Mouse (Mus musculus) thymus, postnatal 36 days (tissue): ENCODE results near the gene Ppp1r9a.
"Not testable (repeated sequence)": the region's sequence is repeated elsewhere in the genome, so short reads cannot be mapped to it uniquely, and the experiment has no call there.

ENCODE experiments used
- DNase-seq, 2 experiments: peaks; one replicate each; pipeline ENCODE4 v3.0.0; 2022; ENCODE audit warnings: mixed read lengths in 2 of 2

Ppp1r9a gene

DNA sequence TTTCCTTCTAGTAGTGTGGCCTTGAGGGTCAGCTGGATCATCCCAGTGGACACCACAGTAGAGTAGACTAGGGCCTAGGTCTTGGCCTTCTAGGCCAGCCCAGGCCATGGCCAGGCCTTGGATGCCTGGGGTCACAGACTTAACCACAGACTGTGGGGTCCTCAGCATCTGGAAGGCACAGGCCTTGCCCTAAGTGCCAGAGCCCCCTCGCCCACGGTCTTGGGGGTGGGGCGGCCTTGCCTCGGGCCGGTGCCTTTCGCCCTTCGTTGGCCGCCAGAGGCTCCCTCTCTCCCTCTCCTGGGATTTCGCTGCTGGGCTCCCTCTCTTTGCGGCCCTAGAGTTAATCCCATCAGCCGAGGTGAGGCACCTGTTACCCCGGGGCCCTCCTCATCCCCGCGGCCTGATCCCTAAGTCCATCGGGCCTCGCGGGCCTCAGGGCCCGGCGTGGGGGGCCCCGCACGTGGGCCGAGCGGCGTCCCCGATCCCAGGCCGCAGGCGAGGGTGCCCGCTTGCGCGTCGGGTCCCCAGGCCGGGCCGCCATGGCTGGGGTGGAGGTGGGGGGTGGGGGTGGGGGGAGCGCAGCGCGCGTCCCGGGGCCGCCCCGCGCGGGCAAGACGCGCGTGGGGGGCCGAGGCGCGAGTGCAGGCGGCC lies at the start of gene Ppp1r9a:
Ppp1r9a (plus strand) TSS at position 244 of the 651 bp plus-strand sequence.
- no peak for DNase-seq

DNA sequence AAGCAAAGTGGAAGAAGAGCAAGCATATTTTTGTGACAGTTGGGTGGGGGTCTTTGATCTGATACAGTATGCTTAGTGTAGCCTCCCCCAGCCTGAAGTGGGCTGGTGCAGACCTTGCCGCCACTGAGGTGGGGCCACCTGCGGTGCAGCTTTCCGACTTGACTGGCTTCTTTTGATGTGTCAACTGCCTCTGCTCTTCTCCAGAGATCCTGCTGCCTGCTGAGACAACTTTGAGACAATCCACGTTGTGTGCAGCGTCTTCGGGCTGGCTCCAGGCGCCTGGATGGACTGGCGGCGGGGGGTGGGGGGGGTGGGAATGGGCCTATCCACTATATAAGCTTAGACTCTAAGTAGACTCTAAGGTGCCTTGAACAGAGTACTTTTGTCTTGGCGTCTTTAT lies 47.5 kb upstream of the Ppp1r9a start:
- DNase-seq = no peak

DNA sequence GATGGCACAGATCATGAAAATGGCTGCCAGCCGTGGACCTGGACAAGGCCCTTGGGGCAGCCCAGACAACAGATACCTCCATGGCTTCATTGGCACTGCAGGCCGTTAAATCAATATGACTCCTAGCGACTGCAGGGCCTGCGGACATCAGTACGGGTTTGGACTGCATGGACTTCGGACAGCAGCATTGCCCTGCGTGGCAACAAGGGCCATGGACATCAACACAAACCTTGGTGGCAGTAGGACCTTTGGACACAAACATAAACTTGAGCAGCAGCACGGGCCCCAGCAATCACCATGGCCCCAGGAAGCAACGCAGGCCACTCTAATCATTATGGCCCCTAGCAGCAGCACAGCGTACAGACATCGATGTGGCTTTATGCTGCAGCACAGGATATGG lies 45.8 kb upstream of the Ppp1r9a start:
- no peak for DNase-seq

DNA sequence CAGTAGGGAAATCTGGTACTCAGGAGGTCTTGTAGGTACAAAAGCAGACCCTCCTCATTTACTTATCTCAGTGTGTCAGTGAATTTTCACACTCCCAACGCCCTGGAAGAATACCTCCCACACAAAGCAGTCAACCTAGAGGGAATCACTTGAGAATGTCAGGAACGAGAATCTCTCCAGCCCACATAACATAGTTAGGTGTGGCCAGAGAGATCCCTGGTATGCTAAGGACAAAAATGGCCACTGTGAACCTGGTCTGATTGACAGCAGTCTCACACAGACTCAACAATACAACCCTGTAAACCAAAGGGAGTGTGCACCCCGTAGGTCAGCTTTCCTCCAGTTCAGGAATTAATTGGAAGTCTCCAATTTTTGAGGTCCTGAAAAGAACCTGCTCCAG lies 18.4 kb upstream of the Ppp1r9a start:
- no peak for DNase-seq

DNA sequence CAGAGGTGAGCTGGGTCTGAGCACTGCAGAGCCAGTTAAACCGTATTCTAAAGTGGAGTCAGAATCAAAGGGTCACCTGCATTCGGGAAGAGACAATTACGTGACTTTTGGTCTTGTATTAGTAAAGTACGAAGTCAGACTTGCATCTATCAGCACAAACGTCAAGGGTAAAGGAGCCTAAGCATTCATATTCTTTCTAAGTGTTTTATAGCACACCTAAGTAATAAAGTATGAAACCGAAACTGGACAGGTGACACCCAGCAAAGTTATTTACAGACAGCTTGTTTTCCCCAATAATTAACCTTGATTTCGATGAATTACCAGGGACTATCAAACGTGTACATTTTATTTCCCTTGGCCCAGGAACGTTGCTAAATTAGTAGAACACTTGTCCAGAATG lies 13.2 kb upstream of the Ppp1r9a start:
- DNase-seq = no peak

DNA sequence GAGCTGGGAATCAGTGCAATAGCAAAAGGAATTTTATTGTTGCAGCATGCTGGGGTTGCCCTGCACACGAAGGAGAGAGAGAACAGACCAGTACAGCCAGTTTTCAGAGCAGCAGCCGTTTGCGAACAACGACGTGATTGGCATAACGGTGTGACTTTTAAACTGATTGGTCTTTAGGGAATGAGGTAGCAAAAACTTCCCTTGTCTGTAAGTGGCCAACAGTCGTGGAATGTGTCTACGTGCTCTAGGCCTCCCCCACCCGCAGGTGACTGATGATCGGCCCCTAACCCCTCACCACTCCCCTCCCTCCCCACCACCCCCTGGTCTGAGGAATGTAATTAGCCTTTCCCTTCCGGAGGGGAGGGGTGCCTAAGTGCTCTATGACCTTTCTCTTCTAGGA lies 10.3 kb upstream of the Ppp1r9a start:
- DNase-seq = no peak

DNA sequence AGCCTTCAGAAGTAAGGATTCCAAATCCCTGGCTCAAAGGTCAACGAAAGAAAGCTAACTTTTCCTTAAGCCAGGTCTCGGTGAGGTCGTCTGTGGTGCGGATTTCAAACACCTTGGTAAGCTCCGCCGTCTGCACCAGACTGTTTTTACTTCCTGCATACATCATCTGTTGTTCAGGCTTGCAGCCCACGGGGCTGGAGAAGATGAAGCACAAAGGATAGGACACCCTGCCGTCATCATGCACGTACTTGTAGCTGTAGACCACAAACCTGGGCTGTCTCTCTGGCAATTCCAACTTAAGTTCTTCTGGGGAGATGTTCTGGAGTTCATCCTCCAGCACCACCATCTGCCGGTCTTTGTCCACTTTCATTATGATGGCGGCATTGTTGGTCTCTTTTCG lies 9.4 kb upstream of the Ppp1r9a start:
- not testable (repeated sequence) for DNase-seq

DNA sequence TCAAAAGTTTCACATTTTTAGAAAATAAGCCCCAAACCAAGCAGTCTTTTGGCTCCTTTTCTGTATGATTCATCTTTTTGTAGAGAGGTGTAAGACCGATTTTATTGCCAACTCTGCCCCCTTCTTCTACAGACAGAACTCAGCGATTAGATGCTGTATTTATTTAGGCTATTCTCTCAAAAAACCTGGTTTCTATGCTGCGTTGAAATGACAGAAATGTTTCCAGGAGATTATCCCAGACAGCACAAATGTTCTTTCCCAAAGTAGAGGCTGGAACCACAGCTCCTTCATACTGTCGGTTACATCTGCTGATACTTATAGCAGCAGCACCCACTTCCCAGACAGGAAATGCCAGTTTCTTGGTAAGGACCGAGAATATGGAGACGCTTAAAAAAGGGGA lies 2.8 kb upstream of the Ppp1r9a start:
- DNase-seq = no peak

DNA sequence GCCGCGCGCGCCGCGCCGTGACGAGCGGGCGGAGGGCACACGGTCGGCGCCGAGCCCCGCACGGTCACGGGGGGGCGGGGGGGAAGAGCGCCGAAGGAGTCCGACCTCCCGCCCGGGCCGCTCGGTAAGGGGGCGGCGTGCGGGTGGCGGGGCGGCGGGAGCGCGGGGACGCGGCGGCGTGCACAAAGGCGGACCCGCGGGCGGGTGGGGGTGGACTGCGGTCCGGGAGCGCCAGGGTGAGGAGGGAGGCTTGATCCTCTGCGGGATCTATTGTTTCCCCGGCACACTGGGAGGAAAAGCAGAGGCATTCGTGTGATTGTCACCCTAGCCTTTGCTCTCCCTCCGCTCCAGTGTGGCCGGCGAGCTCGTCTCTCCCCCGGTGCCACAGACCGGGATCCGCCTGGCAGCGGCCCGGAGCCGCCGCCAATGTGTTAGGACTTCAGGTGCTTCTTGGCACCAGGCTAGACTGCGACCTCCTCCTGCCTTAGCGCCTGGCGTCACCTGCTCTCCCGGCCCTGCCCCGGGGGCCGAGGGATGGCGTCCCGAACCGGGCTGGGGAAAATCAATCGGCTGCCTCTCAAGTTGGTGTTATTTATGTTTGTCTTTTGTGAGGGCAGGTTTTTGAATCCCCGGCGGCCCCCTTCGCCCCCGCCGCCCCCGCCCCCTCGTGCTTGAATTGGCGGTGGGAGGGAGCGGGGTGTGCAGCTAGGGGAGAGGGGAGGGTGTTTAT lies 773 bp downstream of the Ppp1r9a start:
- DNase-seq = no peak

DNA sequence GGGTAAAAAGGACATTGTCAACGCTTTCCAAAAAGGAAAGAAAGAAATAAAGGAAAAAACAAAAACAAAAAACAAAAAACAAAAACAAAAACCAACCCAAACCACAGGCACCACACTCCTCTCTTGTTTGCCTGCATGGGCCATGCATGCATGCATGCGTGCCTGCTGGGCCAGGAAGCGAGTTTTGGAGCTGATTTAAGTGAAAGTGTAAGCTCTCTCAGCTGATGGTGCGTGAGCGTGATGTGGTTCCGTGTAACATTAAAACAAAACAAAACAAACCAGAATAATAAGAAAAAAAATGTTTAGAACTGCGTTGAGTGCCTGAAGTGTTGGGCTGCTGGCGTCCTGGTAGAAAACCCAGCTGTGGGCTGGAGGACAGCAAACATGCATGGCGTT lies 1.3 kb downstream of the Ppp1r9a start:
- DNase-seq = no peak

DNA sequence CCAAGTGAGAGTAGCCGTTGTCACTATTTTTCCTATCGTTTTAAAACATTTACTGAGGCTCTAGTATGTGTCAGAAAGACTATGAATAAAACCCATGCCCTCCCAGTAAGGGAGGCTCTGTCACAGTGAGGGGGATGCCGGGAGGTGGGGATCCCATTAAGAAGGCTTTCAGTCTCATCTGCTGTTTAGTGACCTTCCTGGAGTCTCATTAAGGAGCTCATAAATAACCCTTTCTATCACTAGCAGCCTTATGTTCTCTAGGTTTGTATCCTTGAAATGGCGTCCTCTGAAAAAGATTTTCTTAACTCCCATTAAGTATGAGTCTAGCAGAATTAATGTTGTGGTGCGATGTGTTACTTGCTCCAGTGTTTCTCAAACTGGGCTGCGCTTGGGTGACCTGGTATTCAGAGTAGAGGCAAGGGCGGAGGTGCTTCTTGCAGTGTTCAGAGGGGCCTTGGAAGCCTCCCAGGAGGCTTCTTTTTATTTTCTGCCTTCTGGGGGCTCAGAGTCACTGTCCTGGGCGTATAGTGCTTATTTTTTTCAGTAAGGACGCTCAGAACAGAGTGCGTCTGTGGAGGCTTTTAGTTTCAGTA lies 7.4 kb downstream of the Ppp1r9a start:
- DNase-seq = no peak

DNA sequence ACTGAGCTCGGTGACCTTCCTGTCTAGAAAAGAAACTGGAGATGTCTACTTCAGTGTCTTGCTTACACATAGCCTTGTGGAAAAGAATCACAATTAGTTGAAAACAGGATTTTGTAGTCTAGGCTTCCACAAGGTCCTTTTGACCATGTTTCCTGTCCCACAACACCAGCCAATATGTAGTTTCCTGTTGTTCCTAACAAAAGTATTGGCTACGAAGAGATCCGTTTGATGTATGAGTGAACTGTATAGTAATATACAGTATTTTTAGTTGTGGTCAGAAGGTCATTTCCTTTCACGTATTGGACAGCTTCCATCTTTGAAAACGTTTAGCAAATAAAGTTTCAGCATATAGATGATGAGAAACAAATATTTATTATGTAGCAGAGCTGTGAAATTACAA lies 15.8 kb downstream of the Ppp1r9a start:
- no peak for DNase-seq

DNA sequence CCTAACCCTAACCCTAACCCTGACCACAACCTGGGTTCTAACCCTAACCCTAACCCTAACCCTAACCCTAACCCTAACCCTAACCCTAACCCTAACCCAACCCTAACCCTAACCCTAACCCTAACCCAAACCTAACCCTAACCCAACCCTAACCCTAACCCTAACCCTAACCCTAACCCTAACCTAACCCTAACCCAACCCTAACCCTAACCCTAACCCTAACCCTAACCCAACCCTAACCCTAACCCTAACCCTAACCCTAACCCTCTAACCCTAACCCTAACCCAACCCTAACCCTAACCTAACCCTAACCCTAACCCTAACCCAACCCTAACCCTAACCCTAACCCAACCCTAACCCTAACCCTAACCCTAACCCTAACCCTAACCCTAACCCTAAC lies 21.1 kb downstream of the Ppp1r9a start:
- DNase-seq = not testable (repeated sequence)

DNA sequence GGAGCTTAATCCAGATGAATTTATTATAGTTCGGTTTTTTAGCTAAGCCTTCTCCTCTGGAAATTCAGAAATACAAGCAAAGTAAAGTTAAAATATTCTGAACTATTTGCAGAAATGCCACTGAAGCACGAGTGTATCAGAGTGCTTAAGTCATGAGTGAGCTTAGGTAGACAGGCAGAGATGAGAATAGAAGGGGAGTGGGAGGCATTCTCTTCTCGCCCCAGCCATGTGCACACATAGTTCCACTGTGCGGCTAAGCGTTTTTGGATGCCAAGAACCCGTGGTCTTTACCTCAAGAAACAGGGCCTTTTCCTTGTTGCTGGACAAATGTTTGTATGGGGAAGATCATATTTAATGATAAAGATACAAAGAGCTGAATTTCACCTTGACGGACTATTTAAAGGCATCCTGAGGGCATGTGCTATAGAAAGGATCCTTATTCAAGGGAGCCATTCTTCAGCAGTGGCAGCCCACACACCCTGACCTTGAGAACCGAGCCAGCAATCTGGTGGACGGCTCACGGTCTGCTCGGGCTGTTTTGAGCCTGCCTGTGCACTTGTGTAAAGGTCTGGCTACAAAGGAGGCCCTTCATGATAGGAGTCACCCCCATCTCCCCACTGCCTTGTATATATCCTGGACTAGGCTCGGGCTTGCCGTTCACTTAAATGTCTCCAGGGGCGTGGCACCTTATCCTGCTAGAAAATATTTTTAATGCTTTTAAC lies 23.4 kb downstream of the Ppp1r9a start:
- no peak for DNase-seq

DNA sequence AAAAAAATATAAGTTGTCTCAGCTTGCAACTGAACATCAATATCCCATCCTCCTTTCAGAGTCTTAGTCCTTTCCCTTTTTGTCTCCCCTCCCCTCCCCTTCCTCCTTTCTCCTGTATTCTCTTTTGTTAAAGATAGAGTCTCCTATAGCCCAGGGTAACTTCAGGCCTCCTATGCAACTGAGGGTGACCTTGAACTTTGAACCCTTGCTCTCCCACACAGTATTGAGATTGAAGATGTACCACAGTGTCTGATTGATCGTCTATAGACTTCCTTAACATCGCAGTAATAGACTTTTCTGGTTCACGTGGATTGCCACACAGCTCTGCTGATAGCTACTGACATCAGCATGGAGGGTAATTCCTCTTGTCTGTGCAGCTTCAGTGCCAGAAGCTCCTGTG lies 27.6 kb downstream of the Ppp1r9a start:
- DNase-seq = no peak

DNA sequence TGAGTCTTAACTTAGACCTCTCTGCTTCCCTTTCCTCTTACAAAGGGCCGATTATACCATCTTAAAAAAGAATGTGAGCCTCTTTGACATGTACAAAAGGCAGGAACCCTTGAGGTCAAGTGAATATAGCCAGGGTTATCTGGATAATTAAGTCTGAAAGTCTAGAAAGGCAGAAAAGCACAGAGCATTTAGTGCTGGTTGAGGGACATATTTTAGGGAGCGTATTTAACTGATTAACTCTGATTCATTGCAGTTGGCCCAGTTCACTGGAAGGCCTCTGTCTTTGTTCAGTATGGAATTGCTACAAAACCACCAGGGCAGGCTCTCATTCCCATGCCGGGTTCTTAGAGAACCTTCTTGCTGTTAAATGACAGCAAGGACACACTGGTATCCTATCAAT lies 36.2 kb downstream of the Ppp1r9a start:
- no peak for DNase-seq

DNA sequence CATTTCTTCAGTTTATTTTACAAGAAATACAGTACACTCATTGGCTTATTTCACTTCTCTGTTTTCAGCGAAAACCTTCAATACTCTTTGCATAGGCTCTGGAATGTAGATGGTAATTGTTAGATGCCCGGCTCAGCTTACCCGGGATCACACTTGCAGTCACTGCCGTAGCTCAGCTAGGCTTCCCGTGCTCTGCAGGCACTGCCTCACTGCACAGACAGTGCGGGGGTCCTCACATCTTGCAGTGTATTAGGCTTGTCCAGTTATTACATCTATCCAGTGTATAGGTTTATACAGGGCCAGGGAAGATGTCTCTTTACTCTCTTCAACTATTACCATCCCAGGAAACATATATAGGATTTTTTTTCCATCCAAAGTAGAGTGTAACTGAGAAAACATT lies 37.4 kb downstream of the Ppp1r9a start:
- DNase-seq = no peak

DNA sequence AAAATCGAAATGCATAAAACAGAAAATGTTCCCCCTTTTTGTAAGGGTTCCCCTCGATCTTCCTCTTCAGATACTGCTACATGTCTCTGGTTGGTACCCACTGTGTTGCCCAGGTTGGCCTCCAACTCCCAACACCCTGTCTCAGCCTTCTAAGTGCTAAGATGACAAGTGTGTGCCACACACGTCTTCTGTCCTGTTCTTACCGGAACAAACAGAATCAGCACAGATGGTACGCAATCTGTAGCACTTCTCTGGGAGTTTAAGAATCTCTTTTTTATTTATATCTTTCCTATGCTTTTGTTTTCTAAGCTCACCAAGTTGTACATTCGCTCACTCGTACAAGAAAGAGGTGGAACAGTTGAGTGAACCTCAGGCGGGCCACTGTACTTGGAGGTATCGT lies 37.9 kb downstream of the Ppp1r9a start:
- no peak for DNase-seq

DNA sequence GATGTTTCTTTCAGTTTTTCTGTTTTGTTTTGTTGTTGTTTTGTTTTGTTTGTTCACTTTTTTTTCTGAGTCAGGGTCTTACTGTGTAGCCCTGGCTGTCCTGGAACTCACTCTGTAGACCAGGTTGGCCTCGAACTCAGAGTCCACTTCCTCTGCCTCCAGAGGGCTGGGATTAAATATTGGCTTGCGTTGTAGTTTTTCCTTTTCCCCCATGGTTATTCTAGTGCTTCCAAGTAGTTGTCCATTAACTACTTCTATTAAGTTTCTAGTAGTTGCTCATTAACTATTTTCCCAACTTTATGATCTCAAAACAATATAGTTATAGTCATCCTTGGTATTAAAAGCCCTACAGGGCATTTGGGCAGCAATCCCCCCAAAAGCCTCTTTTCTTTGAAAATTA lies 41.1 kb downstream of the Ppp1r9a start:
- DNase-seq = no peak

DNA sequence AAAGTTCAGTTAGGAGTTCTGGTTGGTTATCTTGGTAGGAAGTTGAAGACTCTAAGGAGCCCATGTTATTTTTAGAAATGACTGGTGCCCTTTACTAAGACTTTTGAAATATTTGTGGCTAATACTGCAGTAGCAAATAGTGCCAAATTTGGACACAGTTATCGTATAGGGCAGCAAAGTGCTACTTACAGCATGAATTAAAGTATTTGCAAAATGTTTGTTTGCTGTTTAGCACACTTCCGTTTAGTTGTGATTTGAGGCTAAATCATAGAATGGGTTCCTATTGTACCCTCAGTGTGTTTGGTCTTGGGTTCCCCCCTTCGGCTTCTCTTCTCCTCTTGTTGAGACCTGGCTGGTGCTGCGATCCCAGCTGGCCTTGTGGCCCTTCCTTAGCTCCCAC lies 45.3 kb downstream of the Ppp1r9a start:
- DNase-seq = no peak

DNA sequence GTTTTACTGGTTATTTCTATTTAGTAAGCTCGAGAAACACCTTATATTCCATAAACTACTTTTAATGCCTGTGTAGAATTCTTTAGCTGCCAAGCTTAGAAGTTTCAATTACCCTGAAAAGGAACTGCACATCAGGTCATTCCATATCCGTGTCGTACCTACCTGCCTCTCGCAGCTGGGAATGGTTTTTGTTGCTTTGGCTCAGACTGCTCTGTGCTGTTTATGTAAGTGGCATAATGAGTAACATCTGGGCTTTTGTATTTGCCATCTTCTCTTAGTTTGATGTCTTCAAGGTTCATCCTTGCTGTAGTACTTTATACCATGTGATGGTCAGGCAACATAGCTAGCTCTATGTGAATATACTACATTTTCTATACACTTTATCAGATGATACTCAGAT lies 47.0 kb downstream of the Ppp1r9a start:
- no peak for DNase-seq

DNA sequence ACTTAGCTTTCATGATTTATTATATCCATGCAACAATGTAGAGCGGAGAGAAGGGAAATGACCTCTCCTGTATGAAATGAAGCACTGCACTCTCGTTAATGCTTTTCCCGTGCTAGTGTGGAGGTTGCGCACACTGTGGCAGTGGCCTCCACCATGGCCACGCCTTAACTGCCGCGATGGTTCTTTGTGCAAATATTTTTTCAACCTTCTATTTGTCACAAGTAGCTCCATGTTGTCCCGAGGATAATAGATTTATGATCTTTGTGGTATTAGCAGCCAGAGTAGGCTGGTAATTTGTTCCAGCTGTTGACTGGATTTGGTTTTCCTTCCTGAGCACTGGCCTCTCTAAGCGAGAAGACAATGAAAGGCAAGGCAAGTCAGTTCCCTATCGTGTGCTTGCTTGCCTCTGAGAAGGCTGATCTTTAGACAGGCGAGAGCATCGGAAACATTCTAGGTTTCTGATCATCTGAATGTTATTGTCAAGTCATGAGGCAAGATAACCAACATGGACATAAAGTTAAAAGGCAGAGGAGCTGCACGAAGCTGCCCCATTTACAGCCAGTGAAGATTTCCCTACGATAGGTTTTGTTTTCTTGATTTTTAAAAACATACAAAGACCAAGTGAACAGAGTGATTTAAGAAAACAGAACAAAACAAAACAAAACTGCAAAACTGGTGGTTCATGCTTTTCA lies 50.5 kb downstream of the Ppp1r9a start:
- DNase-seq = no peak

DNA sequence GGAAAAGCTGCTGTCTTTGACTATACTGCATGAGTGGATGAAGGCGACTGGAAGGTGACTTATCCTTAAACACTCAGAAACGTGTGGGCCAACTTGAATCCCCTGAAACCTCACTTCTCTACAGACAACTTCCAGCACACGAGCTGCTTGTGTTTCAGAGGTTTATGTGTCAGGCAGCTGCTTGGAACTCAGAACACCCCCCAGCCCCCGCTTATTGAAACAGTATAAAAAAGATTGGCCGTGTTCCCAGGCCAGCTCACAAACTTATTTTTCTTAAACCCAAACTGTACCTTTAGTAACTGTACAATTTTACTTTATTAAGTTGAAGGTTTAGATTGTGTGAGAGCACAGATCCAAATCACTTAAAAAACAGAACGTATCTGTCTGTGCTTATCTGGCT lies 53.9 kb downstream of the Ppp1r9a start:
- DNase-seq = no peak
